Comparison of ENCODE assay signal across 8 mouse cellular contexts in the genomic region with DNA sequence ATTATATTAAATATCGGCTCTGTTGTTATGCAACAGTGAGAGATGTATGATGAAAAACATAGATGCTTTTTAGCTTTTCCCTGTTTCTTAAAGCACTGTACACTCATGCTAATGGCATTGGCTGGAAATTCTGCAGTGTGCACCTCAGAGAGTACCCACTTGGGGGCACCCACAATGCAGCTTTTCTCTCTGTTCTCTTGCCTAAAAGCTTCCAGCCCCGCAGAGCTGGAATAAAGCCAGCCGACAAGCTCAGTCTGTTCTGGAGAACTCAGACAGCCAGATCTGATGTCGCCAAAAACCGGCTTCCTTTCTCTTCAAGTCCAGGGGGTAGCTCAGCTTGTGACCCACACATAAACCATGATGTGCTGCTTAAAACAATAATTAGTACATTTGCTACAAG. TPM values are rescaled to one million over a fixed set of nuclear protein-coding genes. Genes with fewer than 3 reads are reported as not detected.
A peak's percentile ranks its signal among the peaks of the same experiment; 100 is the strongest.
DNase-seq lines count a peak whose midpoint lies in the region; ATAC-seq and TF ChIP-seq lines count a peak whose summit lies in the region.

No protein-coding gene starts in this region.

- H3K36me3 ChIP-seq in midbrain, embryonic 16.5 days (ENCODE audit: control insufficient read depth, insufficient read depth, low read length): no peaks in the 10 kb centered on the region
- no peaks in the 10 kb centered on the region for H3K36me3 ChIP-seq in stomach, postnatal 0 days (ENCODE audit: control insufficient read depth, insufficient read depth, low read length)

- no peaks in the 10 kb centered on the region; the same call in 1 of the 2 replicates for H3K4me1 ChIP-seq in midbrain, embryonic 16.5 days (ENCODE audit: control insufficient read depth, insufficient read depth, low read length)
- H3K4me1 ChIP-seq in stomach, postnatal 0 days (replicated peaks; ENCODE audit: control insufficient read depth, insufficient read depth): no peaks in the 10 kb centered on the region

- peak; percentile 77 for ATAC-seq in midbrain, embryonic 16.5 days
- ATAC-seq in stomach, postnatal 0 days (ENCODE audit: low FRiP score, low TSS enrichment): no peak; the same call in 1 of the 2 replicates

- peak; percentile 72 for TF ChIP-seq CTCF in stomach, postnatal 0 days (IDR thresholded peaks at IDR 0.05; ENCODE audit: low read depth)

- H3K9ac ChIP-seq in midbrain, embryonic 16.5 days (ENCODE audit: low read depth, low read length): no peak overlapping the region
- H3K9ac ChIP-seq in stomach, postnatal 0 days (ENCODE audit: low read length): no peak overlapping the region

- peak; percentile 18 for DNase-seq in heart, adult 8-10 months (ENCODE audit: low spot score)
- DNase-seq in heart, postnatal 25 days (ENCODE audit: low spot score): no peak
- DNase-seq in cerebellum, postnatal 14 days: peak; percentile 98 to 99
- DNase-seq in frontal cortex, postnatal 10 days (ENCODE audit: low spot score in 2 of 2): peak; percentile 77 to 81
- peak; percentile 61 to 85 for DNase-seq in kidney, adult 8-10 months
- peak; percentile 97 for DNase-seq in left cerebral cortex, postnatal 4 days
- peak; percentile 63 for DNase-seq in stomach, postnatal 0 days (ENCODE audit: low spot score)

- TF ChIP-seq EP300 in stomach, postnatal 0 days (optimal IDR thresholded peaks at IDR 0.05): no peak

- no peak overlapping the region for H3K4me3 ChIP-seq in midbrain, embryonic 16.5 days (ENCODE audit: low read depth, low read length)
- H3K4me3 ChIP-seq in stomach, postnatal 0 days (ENCODE audit: low read depth, low read length): no peak overlapping the region

- no peaks in the 10 kb centered on the region for H3K27me3 ChIP-seq in midbrain, embryonic 16.5 days (ENCODE audit: control insufficient read depth, insufficient read depth, low read depth, low read length)
- H3K27me3 ChIP-seq in stomach, postnatal 0 days (ENCODE audit: control insufficient read depth, insufficient read depth, low read length): no peaks in the 10 kb centered on the region

- WGBS in midbrain, embryonic 16.5 days: 17% methylated on average over 5 of the region's 5 CpGs
- 11% methylated on average over 5 of the region's 5 CpGs for WGBS in stomach, postnatal 0 days

- H3K9me3 ChIP-seq in midbrain, embryonic 16.5 days (replicated peaks; ENCODE audit: control insufficient read depth, low read length, poor library complexity, severe bottlenecking): no peaks in the 10 kb centered on the region
- no peaks in the 10 kb centered on the region for H3K9me3 ChIP-seq in stomach, postnatal 0 days (ENCODE audit: control insufficient read depth, low read length)

- H3K4me2 ChIP-seq in midbrain, embryonic 16.5 days (ENCODE audit: low read length): no peak overlapping the region
- no peak overlapping the region for H3K4me2 ChIP-seq in stomach, postnatal 0 days (replicated peaks; ENCODE audit: low read depth)

- no peak overlapping the region for H3K27ac ChIP-seq in midbrain, embryonic 16.5 days (ENCODE audit: low read length)
- no peak overlapping the region for H3K27ac ChIP-seq in stomach, postnatal 0 days (replicated peaks)

- intact Hi-C loops in heart, postnatal 25 days (cut with DNase I): no loop called here
- intact Hi-C loops in left cerebral cortex, postnatal 4 days (cut with DNase I): no loop called here

RNA-seq across cellular contexts. Expression of gene Atp5g3, which starts 14.0 kb away (rescaled TPM):
- total RNA-seq in heart, adult 8-10 months (2022): 1,000 to 10,000 TPM; 2,950 to 3,478 (median 3,237) TPM
- total RNA-seq in heart, postnatal 25 days (2021): 1,000 to 10,000 TPM; 3,810 to 3,884 TPM
- total RNA-seq in left cerebral cortex, postnatal 4 days (2021): 100 to 1,000 TPM; 514 to 519 TPM
- 1,014 and 1,037 TPM in 2 replicates for polyA plus RNA-seq in midbrain, embryonic 16.5 days (2015; fragmentation: Nextera tagmentation; extraction: Ambion mirVana)
- polyA plus RNA-seq in stomach, postnatal 0 days (2015; fragmentation: Nextera tagmentation; extraction: Ambion mirVana): 1,360 and 1,478 TPM in 2 replicates

RNA-seq across cellular contexts. Expression of gene Atf2, which starts 32.6 kb away (rescaled TPM):
- 10 to 100 TPM; 38.4 to 45.9 (median 42.3) TPM for total RNA-seq in heart, adult 8-10 months (2022)
- 10 to 100 TPM; 37.2 to 45.5 TPM for total RNA-seq in heart, postnatal 25 days (2021)
- 100 to 1,000 TPM; 138 to 148 TPM for total RNA-seq in left cerebral cortex, postnatal 4 days (2021)
- 124 and 130 TPM in 2 replicates for polyA plus RNA-seq in midbrain, embryonic 16.5 days (2015; fragmentation: Nextera tagmentation; extraction: Ambion mirVana)
- polyA plus RNA-seq in stomach, postnatal 0 days (2015; fragmentation: Nextera tagmentation; extraction: Ambion mirVana): 20.7 and 21.4 TPM in 2 replicates

Comparison
In these comparisons a context has a peak if more than half of its experiments do, and no peak if none do; other contexts are left out.
1. RNA of gene Atp5g3, which starts 14.0 kb away (total RNA-seq): 3,810 to 3,884 TPM in heart, postnatal 25 days and 2,950 to 3,478 TPM in heart, adult 8-10 months; 514 to 519 TPM in left cerebral cortex, postnatal 4 days; every median in the first group is over 4 times any median in the second.